Mouse (Mus musculus) frontal cortex, adult 2 months (tissue): Measurements from ENCODE around the gene Olfr10. TPM values are rescaled to one million over a fixed set of nuclear protein-coding genes. Genes with fewer than 3 reads are reported as not detected.
"Not testable (repeated sequence)": the region's sequence is repeated elsewhere in the genome, so short reads cannot be mapped to it uniquely, and the experiment has no call there.

Experiments used
- DNase-seq, 2 experiments: peaks; one replicate each; pipeline ENCODE4 v3.0.0; 2022; ENCODE audit warnings: low spot score in 1 of 2; ENCODE audit errors: extremely low spot score in 1 of 2
- polyA plus RNA-seq: library from polyadenylated mRNA; depleted of rRNA; stranded (reverse); fragments of >200 nt; gene quantifications from 2 replicates; pipeline ENCODE4 v1.2.3, GENCODE M21; 2012; rRNA removed

Gene Olfr10
- not detected in 2 replicates for polyA plus RNA-seq

GRCm38 (mm10) chr11:49304441-49304840 lies at the start of gene Olfr10:
Gene Olfr10, plus strand, starts transcription at chr11:49304741.
- no peak for DNase-seq

- DNase-seq: no peak
Measured at GRCm38 (mm10) chr11:49259296-49259695, 45.2 kb upstream of the Olfr10 start.

GRCm38 (mm10) chr11:49259829-49260228 lies 44.7 kb upstream of the Olfr10 start:
- no peak for DNase-seq

GRCm38 (mm10) chr11:49260598-49261312 lies 43.8 kb upstream of the Olfr10 start:
- DNase-seq: no peak

GRCm38 (mm10) chr11:49261313-49261855 lies 43.2 kb upstream of the Olfr10 start:
- DNase-seq: no peak

GRCm38 (mm10) chr11:49262286-49262685 lies 42.3 kb upstream of the Olfr10 start:
- DNase-seq: no peak

GRCm38 (mm10) chr11:49263149-49263548 lies 41.4 kb upstream of the Olfr10 start:
- DNase-seq: no peak

- no peak for DNase-seq
Measured at GRCm38 (mm10) chr11:49264081-49264480, 40.5 kb upstream of the Olfr10 start.

GRCm38 (mm10) chr11:49264622-49265021 lies 39.9 kb upstream of the Olfr10 start:
- no peak for DNase-seq

- DNase-seq: no peak
Measured at GRCm38 (mm10) chr11:49265101-49265500, 39.4 kb upstream of the Olfr10 start.

- DNase-seq: no peak
Measured at GRCm38 (mm10) chr11:49266671-49267070, 37.9 kb upstream of the Olfr10 start.

GRCm38 (mm10) chr11:49267316-49267715 lies 37.2 kb upstream of the Olfr10 start:
- no peak for DNase-seq

- no peak for DNase-seq
Measured at GRCm38 (mm10) chr11:49267970-49268579, 36.5 kb upstream of the Olfr10 start.

- DNase-seq: no peak
Measured at GRCm38 (mm10) chr11:49269761-49270160, 34.8 kb upstream of the Olfr10 start.

GRCm38 (mm10) chr11:49270368-49270767 lies 34.2 kb upstream of the Olfr10 start:
- no peak for DNase-seq

- peak in 1 of 2 experiments; percentile 76 for DNase-seq
Measured at GRCm38 (mm10) chr11:49271334-49271733, 33.2 kb upstream of the Olfr10 start.

- DNase-seq: no peak
Measured at GRCm38 (mm10) chr11:49273834-49274519, 30.6 kb upstream of the Olfr10 start.

GRCm38 (mm10) chr11:49278222-49278621 lies 26.3 kb upstream of the Olfr10 start, which contains the start of gene Olfr1393:
Gene Olfr1393, plus strand, starts transcription at chr11:49278304.
- no peak for DNase-seq

- DNase-seq: not testable (repeated sequence)
Measured at GRCm38 (mm10) chr11:49284982-49285381, 19.6 kb upstream of the Olfr10 start, which contains the start of gene Olfr1392. Gene Olfr1392, plus strand, starts transcription at chr11:49285282.

GRCm38 (mm10) chr11:49287251-49287650 lies 17.3 kb upstream of the Olfr10 start:
- peak; percentile 62 to 64 for DNase-seq

GRCm38 (mm10) chr11:49292777-49293176 lies 11.8 kb upstream of the Olfr10 start:
- peak; percentile 32 to 71 for DNase-seq
